Mouse (Mus musculus): ENCODE measurements around the gene 2310033P09Rik.

- no peak for TF ChIP-seq CTCF (IDR thresholded peaks at IDR 0.05; ENCODE audit: low read depth)
- TF ChIP-seq EP300 (IDR thresholded peaks at IDR 0.05; ENCODE audit: low read depth), result no peak
These were observed 16.1 kb upstream of the 2310033P09Rik start, which contains the start of gene Guk1 for GRCm38 (mm10) chr11:59192059-59192386.

Data from liver, embryonic 14.5 days (tissue).